Mouse (Mus musculus): ENCODE results near the gene Ehbp1.

Gene Ehbp1

DNA sequence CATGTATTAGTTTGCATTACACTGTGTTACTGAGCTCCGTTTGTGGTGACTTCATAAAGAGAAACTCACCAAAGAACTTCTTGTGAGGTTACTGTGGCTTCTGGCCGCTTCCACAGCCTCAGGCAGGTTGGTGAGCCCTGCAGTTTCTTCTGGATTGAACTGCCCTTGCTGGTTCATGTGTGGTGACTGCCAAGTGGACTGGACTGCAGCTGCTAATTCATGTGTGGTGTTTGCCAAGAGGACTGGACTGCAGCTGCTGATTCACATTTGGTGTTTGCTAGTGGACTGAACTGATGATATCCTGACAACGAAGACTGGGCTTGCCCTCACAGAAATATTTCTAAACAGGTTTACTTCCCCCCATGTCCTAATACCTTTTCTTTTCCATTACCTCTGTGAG, 65.4 kb downstream of the Ehbp1 start:
- no peak for DNase-seq

DNA sequence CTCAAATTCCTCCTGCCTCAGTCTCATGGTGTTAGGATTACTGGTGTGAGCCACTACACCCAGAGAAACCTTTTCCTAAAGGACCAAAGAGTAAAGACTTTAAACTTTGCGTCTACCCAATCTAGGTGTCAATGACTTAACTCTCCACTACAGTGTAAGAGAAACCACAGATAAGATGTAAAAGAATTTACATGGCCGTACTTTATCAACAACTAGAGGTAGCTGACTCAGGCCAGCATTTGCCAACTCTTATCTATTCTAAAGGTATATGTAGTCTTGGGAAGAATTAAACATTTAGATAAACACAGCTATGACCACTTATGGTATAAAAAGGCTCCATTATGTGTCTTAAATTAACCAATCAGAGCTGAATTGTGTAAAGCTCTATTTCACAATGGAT, 67.9 kb downstream of the Ehbp1 start:
- DNase-seq = no peak

DNA sequence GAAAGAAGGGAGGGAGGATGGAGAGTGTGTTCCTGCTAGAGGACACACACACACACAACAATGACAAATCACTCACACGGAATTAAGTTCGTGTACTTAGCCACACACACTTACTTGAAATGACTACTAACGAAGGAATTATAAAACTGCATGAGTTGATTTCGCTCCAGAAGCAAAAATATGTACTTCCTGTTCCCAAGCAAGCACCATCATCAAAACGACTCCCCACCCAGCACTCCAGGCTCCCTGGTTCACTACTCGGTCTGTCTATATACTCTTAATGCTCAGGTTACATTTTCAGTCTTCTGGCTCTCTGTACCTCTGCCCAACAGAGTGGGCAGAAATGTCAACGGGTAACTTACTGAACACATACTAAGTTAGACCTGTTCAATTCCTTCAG, 68.7 kb downstream of the Ehbp1 start:
- DNase-seq = no peak

DNA sequence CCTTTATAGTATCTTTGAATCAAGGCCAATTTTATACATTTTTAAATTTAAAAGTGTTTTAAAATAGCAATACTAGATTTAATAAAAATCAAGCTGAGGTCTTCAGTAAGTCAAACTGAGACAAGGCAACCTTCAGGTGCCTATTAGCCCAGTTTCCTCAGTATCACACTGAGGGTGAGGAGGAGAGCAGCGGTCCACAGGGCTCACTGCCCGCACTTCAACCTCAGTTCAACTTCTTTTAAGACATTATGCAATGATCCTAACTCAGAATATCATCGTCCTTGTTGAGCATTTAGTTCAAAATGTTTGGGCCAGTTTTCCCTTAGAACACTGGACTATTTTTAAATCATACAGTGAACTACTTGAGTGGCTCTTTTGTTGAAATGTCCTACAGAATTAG, 70.2 kb downstream of the Ehbp1 start:
- DNase-seq = no peak

DNA sequence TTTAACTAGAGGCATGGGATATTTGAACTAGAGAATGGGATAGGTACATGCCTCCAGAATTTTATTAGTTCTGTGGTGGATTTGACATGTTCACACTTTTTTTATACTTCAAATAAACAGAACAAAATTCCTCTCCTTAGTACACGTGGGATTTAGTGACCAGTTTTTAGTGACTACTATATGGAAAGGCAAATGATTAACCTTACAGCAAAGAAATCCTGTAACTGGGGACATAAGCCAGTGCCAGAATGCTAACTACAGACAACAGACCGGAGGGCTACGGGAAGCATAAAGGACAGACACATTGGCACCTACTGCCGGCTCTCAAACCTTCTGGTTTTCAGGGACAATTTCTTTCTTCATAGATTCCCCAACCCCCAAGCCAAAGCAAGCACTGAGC, 72.4 kb downstream of the Ehbp1 start:
- DNase-seq = no peak

- no peak for DNase-seq
These were observed 72.9 kb downstream of the Ehbp1 start for GRCm38 (mm10) chr11:22269173-22269572.

- no peak for DNase-seq
These were observed 75.1 kb downstream of the Ehbp1 start for GRCm38 (mm10) chr11:22267014-22267413.

DNA sequence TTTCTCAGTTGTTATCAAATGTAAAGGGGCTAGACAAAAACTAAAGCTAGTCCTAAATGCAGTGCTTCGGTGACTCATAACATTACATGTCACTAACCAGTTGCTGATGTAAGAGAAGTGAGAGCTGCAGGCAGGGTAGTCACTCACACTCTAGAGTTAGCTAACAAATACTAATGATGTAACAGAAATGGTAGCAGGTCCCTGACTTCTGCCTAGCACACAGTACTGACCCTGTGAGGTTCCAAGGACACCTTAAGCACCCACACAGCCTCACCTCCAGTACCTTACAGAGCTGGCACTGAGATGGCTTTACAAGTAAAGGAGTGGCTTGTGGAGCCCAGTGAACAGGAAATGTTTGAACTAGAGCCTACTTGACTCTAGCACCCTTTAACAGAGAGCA, 86.7 kb downstream of the Ehbp1 start:
- DNase-seq = no peak

DNA sequence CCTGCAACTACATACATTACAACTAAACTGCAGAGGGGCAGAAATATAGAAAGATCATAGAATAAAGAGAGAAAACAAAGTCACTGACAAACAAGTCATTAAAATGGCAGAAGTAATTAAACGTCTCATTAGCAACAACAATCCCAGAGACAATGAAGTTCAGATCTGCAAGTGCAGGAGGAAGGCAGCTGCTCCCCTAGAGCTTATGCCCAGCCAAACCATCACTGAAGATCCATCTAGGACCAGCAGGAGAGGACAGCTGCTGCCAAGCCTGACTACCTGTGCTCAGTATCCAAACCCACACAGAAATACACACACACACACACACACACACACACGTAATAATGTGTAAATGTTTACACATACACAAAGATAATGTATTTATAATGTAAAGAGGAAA, 92.7 kb downstream of the Ehbp1 start:
- no peak for DNase-seq

DNA sequence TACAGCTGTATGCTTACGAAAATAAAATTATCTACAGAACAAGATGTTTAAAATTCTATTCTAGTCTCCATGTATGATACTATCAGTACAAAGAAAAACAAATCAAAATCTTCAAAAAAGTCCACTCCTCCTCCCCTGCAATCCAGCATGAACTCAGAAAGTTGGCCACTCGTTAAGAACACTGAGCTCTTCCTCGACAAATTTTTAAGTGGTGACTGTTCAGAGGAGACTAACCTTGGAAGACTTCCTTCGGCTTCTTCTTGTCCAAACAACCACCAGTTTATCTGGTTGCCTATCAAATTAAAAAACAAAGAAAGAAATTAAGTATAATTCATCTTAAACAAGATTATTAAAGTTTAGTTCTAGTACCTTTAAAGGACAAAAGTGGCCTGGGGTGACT, 94.4 kb downstream of the Ehbp1 start:
- no peak for DNase-seq

DNA sequence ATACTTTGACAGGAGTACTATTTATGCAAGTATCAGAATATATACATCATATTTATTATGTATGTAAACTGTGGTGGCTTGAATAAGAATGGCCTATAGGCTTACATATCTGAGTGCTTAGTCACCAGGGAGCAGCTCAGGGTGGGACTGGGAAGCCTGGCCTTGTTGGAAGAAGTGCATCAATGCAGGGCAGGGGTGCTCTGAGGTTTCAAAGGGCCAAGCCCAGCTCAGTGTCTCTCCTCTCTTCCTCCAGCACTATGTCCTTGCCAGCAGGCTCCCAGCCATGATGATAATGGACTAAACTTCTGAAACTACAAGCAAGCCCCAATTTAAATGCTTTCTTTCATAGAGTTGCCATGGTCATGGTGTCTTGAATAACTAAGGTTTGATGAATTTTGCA, 95.0 kb downstream of the Ehbp1 start:
- DNase-seq = no peak

DNA sequence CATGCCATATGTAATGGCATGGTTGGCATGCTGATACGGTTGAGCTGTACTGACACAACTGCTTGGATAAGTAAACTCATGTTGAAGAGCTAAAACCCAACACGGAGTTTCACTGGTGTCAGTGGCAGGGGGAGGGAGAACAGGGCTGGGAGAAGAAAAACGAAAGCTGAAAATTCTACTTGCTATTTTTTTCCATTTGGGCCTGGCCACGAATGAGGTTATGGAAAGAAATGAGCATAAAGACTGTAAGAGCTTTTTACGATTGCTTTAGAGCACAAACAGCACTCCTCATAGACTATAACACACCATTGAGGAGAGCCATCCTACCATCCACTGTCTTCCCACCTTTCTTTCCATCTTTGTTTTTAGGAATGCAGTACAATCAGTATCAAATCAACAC, 106.5 kb downstream of the Ehbp1 start:
- no peak for DNase-seq

DNA sequence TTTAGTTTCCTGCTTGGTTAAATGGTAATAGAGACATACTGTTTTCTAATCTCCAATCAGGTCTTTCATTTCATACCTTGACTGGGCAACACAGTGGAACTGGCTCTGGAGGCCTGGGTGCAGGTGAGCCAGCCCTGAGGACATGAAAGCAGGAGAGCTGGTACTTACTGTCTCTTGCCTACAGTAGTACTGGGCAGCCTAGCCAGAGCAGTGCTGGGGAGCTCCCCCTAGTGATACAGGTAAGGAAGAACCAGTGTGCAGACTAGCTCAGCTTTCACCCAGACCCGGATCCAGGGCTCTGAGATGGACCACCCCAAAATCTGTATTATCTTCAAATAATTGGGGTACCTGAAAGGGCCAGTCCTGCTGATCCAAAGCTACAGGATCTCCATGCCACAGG, 107.4 kb downstream of the Ehbp1 start:
- DNase-seq = no peak

GRCm38 (mm10) chr11:22230906-22231305, 111.2 kb downstream of the Ehbp1 start:
- DNase-seq = no peak

GRCm38 (mm10) chr11:22225619-22226018, 116.5 kb downstream of the Ehbp1 start:
- no peak for DNase-seq

DNA sequence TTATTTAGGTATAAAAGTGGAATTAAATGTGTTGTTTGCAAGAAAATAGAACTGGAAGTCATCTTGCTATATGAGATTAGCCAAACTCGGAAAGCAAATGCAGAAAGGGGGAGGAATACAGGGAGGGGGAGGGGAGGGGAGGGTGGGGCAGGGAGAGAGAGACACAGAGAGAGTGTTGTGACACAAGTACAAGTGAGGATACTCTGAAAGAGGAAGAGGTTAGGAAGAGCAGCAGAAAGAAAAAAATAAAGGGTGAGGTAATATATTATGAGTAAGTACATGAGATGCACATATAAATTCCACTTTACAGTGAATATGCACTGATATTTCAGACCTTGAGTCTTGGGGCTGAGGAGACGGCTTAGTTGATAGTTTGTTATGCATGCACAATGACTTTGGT, 123.9 kb downstream of the Ehbp1 start:
- DNase-seq = no peak

GRCm38 (mm10) chr11:22216941-22217340, 125.2 kb downstream of the Ehbp1 start:
- no peak for DNase-seq

DNA sequence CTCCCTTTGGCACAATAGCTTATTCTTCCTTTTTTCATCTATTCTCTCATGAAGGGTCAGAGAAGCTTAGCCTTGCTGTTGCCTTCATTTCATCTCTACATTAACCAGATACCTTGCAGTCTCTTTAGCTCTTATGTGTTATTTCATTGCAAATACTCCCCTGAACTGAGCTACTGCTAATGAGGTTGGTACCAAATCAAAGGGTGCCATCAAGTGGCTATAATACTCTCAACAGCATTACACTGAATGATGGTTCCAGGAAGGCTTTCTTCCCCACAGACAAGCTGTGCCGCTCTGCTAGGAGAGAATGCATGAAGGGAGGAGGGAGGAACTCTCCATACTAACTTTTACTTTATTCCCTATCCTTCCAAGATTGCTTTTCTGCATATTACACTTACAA, 135.5 kb downstream of the Ehbp1 start:
- DNase-seq = no peak

- no peak for DNase-seq
These were observed 135.9 kb downstream of the Ehbp1 start for GRCm38 (mm10) chr11:22206191-22206590.

DNA sequence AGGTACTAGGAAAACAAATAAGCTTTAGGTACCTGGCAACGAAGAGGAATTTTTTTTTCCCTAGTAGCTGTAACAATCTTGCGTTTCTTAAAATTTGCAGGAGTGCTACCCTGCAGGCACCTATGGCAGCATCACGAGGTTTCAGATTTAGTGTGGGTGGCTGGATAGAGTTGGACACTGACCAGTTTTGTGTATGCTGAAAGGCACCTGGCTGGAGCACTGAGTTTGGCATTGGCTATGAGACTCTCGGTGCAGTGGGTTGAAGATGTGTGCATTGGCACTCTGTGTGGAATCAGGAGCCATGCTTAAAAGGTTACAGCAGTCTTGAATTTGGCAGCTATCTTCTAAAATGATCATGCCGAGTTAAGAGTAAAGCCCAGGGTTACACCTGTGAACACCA, 138.7 kb downstream of the Ehbp1 start:
- no peak for DNase-seq

- DNase-seq = no peak
These were observed 141.0 kb downstream of the Ehbp1 start for GRCm38 (mm10) chr11:22201125-22201524.

- no peak for DNase-seq
These were observed 142.2 kb downstream of the Ehbp1 start for GRCm38 (mm10) chr11:22199881-22200280.

DNA sequence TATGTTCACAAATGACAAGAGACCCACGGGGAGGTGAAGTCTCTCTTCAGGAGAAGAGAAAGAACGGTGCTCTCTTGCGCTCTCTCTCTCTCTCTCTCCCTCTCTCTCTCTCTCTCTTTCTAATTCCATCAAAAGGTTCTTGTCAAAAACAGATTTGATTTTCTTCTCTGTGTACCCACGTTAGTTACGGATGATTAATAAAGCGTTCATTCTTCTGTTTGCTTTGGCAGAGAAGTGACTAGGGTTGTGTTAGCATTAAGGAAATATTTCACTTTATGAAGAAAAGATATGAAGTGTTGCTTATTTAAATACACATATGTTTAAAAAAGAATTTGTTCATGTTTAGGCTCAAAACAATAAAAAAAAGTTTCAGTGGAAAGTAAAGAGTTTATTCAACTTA, 143.7 kb downstream of the Ehbp1 start:
- no peak for DNase-seq

- DNase-seq = no peak
These were observed 144.2 kb downstream of the Ehbp1 start for GRCm38 (mm10) chr11:22197935-22198334.

GRCm38 (mm10) chr11:22196776-22197175, 145.3 kb downstream of the Ehbp1 start:
- DNase-seq = no peak

DNA sequence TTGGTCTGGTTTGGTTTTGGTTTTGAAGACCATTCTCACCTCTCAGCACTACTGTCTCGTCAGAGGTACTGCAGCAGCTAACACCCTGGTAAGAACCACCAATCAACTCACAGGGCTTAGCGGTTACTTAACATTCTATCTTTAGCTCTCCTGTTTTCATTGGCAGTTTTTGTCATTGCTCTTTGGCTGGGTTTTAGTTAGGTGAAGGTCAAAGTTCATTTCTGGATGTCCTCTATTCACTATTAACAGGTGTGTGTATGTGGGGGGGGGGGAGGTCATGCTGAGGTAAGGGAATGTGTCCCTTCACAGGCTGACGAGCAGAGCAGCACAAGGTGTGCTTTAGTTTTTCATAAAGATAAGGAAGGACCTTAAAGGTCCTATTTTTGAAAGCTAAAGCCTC, 147.5 kb downstream of the Ehbp1 start:
- DNase-seq = no peak
